8 mouse cellular contexts compared by ENCODE assay signal in the genomic region with DNA sequence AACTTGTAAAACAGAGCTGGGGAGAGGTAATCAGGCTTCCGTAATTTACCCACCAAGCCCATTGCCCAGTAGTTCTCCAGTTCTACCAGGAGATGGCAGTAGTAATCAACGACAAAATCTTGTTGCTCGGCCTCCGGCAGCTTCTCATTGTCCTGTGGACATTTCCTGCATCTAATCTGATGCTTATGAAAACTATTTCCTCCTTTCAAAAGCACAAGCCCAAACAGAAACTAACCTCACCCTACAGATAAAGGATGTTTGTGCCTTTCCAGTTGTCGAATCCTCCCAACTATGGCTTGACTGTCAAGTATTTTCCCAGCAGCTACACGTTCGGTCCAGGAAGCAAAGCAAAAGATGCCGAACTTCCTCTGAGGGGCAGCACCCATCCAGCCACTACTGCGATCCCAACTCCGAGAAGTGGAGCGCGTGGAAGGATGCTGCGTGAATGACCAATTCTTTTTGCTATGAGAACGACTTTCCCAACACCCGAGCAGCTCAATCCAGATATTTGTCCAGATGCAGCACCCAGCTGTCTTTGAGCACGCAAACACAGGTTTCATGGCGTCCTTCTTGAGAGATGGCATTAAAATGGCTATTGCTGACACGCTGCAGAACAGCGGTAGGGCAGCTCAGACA.
DNase-seq lines count a peak whose midpoint lies in the region; ATAC-seq and TF ChIP-seq lines count a peak whose summit lies in the region.

No protein-coding gene starts in this region.

- peak; percentile 81 for DNase-seq in CD4-positive helper T cell, adult 2 months (ENCODE audit: low read depth, low spot score)
- peak; percentile 66 for DNase-seq in forebrain, embryonic 10.5 days (ENCODE audit: extremely low spot score, low spot score)
- DNase-seq in heart, postnatal 14 days: peak; percentile 47 to 72
- DNase-seq in kidney, postnatal 4 days: peak; percentile 58 to 73
- DNase-seq in neural tube, embryonic 10.5 days (ENCODE audit: extremely low spot score, low spot score): peak; percentile 72
- peak; percentile 46 for DNase-seq in telencephalon, adult 2 months (ENCODE audit: low read depth, low spot score)

- peak overlapping the region; percentile 61 for H3K4me2 ChIP-seq in liver, embryonic 15.5 days

- no peak for ATAC-seq in liver, embryonic 15.5 days (ENCODE audit: insufficient read depth)

- H3K27ac ChIP-seq in bone marrow macrophage, adult 2 months (ENCODE audit: insufficient read depth, low read depth, low read length): peak overlapping the region; percentile 17; the same call in 1 of the 2 replicates
- peak overlapping the region; percentile 58; the same call in 1 of the 2 replicates for H3K27ac ChIP-seq in forebrain, embryonic 10.5 days
- H3K27ac ChIP-seq in liver, embryonic 15.5 days (replicated peaks): no peak overlapping the region

- H3K36me3 ChIP-seq in forebrain, embryonic 10.5 days (replicated peaks): no peaks in the 10 kb centered on the region
- H3K36me3 ChIP-seq in liver, embryonic 15.5 days (replicated peaks): no peaks in the 10 kb centered on the region

- H3K4me3 ChIP-seq in bone marrow macrophage, adult 2 months (ENCODE audit: insufficient read depth, low read length): peak overlapping the region; percentile 59
- peak overlapping the region; percentile 58 for H3K4me3 ChIP-seq in forebrain, embryonic 10.5 days
- H3K4me3 ChIP-seq in liver, embryonic 15.5 days (replicated peaks): peak overlapping the region; percentile 41

- H3K9ac ChIP-seq in liver, embryonic 15.5 days: no peak overlapping the region

- no peak for TF ChIP-seq POLR2A in bone marrow macrophage, adult 2 months (IDR thresholded peaks at IDR 0.05; ENCODE audit: borderline replicate concordance, low read depth, low read length)

- peaks cover 20% of the 10 kb centered on the region for H3K4me1 ChIP-seq in bone marrow macrophage, adult 2 months (ENCODE audit: control insufficient read depth, insufficient read depth, low read length)
- peaks cover 16% of the 10 kb centered on the region for H3K4me1 ChIP-seq in forebrain, embryonic 10.5 days
- H3K4me1 ChIP-seq in liver, embryonic 15.5 days (replicated peaks): peaks cover 19% of the 10 kb centered on the region

- no peaks in the 10 kb centered on the region for H3K9me3 ChIP-seq in forebrain, embryonic 10.5 days
- H3K9me3 ChIP-seq in liver, embryonic 15.5 days (replicated peaks): no peaks in the 10 kb centered on the region

- intact Hi-C loops in heart, postnatal 14 days (cut with DNase I): loop anchor here (2.0 to 5.0 kb wide), 2 partner anchors 19 to 603 kb away; a partner anchor contains a TSS

- WGBS in forebrain, embryonic 10.5 days: under 1% methylated on average over 19 of the region's 19 CpGs
- WGBS in liver, embryonic 15.5 days (ENCODE audit: insufficient replicate concordance): 1% methylated on average over 19 of the region's 19 CpGs

- TF ChIP-seq CTCF in bone marrow macrophage, adult 2 months (IDR thresholded peaks at IDR 0.05; ENCODE audit: low read depth, low read length): no peak

- peaks cover 67% of the 10 kb centered on the region for H3K27me3 ChIP-seq in forebrain, embryonic 10.5 days (ENCODE audit: poor library complexity, severe bottlenecking)
- peaks cover 14% of the 10 kb centered on the region; the same call in 1 of the 2 replicates for H3K27me3 ChIP-seq in liver, embryonic 15.5 days
